Mouse (Mus musculus) cerebellum, adult 9-11 months (tissue): Measurements from ENCODE around the gene Siglec1.
"Not testable (repeated sequence)": the region's sequence is repeated elsewhere in the genome, so short reads cannot be mapped to it uniquely, and the experiment has no call there.

Experiments used
- DNase-seq: peaks from one replicate; pipeline ENCODE4 v3.0.0; 2022

Gene Siglec1

GRCm38 (mm10) chr2:131046025-131046424, 40.5 kb downstream of the Siglec1 start:
- no peak for DNase-seq

- no peak for DNase-seq
Observed at GRCm38 (mm10) chr2:131044989-131045720, 41.4 kb downstream of the Siglec1 start.

GRCm38 (mm10) chr2:131044354-131044852, 42.2 kb downstream of the Siglec1 start:
- no peak for DNase-seq

- DNase-seq: no peak
Observed at GRCm38 (mm10) chr2:131042988-131043387, 43.6 kb downstream of the Siglec1 start, which contains the start of gene Gfra4. Gene Gfra4, minus strand, starts transcription at chr2:131043088.

GRCm38 (mm10) chr2:131040854-131041825, 45.4 kb downstream of the Siglec1 start:
- peak; percentile 67 for DNase-seq

GRCm38 (mm10) chr2:131038675-131039074, 47.9 kb downstream of the Siglec1 start:
- no peak for DNase-seq

GRCm38 (mm10) chr2:131038197-131038596, 48.4 kb downstream of the Siglec1 start:
- no peak for DNase-seq

- DNase-seq: no peak
Observed at GRCm38 (mm10) chr2:131037226-131037990, 49.2 kb downstream of the Siglec1 start.

GRCm38 (mm10) chr2:131036757-131037156, 49.8 kb downstream of the Siglec1 start:
- DNase-seq: no peak

- DNase-seq: no peak
Observed at GRCm38 (mm10) chr2:131036343-131036742, 50.2 kb downstream of the Siglec1 start.

- not testable (repeated sequence) for DNase-seq
Observed at GRCm38 (mm10) chr2:131031406-131031805, 55.2 kb downstream of the Siglec1 start.

- DNase-seq: no peak
Observed at GRCm38 (mm10) chr2:131030998-131031397, 55.6 kb downstream of the Siglec1 start.

GRCm38 (mm10) chr2:131030561-131030960, 56.0 kb downstream of the Siglec1 start:
- no peak for DNase-seq

GRCm38 (mm10) chr2:131029065-131029935, 57.3 kb downstream of the Siglec1 start:
- DNase-seq: no peak

GRCm38 (mm10) chr2:131026941-131027340, 59.6 kb downstream of the Siglec1 start:
- DNase-seq: no peak

GRCm38 (mm10) chr2:131025230-131025629, 61.3 kb downstream of the Siglec1 start:
- DNase-seq: no peak
